Mouse (Mus musculus): Measurements from ENCODE around the gene Slc22a18.

- no peak for TF ChIP-seq EP300 (IDR thresholded peaks at IDR 0.05; ENCODE audit: low read depth)
- peak; percentile 79 for TF ChIP-seq CTCF (IDR thresholded peaks at IDR 0.05; ENCODE audit: low read depth)
Observed at GRCm38 (mm10) chr7:143506675-143507074, 33.1 kb downstream of the Slc22a18 start.

Data from liver, embryonic 14.5 days (tissue).